Mouse (Mus musculus): ENCODE measurements around the gene Stard3. TPM values are rescaled to one million over a fixed set of nuclear protein-coding genes. Genes with fewer than 3 reads are reported as not detected.

The Stard3 gene
- total and polyA plus RNA-seq, 3 experiments, result 53.0 to 62.5 TPM; not detected in 1

DNA sequence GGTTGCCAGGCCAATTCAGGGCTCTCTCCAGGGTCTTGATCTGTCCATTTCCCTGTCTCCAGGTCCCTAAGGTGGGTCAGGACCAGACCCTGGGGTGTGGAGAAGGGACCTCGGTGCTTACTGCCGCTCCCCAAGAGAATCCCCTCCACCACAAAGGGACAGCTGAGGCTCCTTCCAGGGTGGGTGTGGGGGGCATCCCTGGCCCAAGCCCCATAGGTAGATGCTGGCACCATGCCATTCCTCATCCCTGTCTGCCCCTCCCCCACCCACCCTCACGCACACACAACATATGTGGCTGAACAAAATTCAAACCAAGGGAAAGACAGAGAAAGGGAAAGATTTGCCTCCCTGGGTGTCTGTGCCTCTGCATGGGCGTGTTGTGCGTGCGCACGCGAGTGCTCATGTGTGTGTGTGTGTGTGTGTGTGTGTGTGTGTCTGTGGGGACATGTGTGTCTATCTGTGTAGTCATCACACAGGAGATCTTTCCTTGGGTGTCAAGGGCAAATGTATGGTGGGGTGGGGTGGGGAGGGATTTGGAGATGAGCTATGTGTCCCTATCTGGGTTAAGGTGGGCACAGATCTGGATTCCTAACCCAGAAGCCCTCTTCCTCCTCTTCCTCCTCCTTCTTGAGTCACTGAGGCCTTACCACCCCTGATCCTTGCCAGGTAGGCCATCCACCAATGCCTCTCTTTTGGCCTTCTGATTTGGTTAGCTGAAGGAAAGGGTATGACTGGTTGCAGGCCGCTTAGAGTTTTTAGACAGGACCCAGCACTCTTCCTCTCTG lies 28.0 kb upstream of the Stard3 start:
- Histone ChIP-seq H3K36me3 (ENCODE audit: control insufficient read depth in 1 of 2, insufficient read depth in 2 of 2, low read length in 2 of 2) (no peaks in the 10 kb centered on the region), H3K27me3 (ENCODE audit: control insufficient read depth in 1 of 2, insufficient read depth in 2 of 2, low read length in 2 of 2) (0 out of 4 replicates have a peak, but pooled peaks cover 0 to 1% of the 10 kb centered on the region in 2 experiments), H3K79me2 (ENCODE audit: control insufficient read depth, insufficient read depth, low read length, poor library complexity) (no peaks in the 10 kb centered on the region), H3K4me1 (ENCODE audit: control insufficient read depth in 1 of 2, insufficient read depth in 2 of 2, low read length in 2 of 2) (peaks cover 0 to 4% of the 10 kb centered on the region in 2 experiments; a peak in 1 of 4 replicates), H3K27ac (ENCODE audit: control insufficient read depth, low read depth, low read length) (no peak overlapping the region), H3K9ac (ENCODE audit: control insufficient read depth, low read depth, low read length, poor library complexity, severe bottlenecking) (no peak overlapping the region), H3K9me3 (replicated peaks; ENCODE audit: insufficient read depth, low read length) (no peaks in the 10 kb centered on the region), H3K4me3 (ENCODE audit: control insufficient read depth in 1 of 2, insufficient read depth in 1 of 2, low read depth in 2 of 2, low read length in 2 of 2) (no peak overlapping the region)
- DNase-seq (ENCODE audit: low read depth, low spot score), result no peak
- TF ChIP-seq MXI1 (IDR thresholded peaks at IDR 0.05; ENCODE audit: low read depth, low read length), result no peak
- no peak for TF ChIP-seq POLR2AphosphoS5 (IDR thresholded peaks at IDR 0.05; ENCODE audit: borderline replicate concordance, low read depth, low read length)
- TF ChIP-seq E2F4 (IDR thresholded peaks at IDR 0.05; ENCODE audit: borderline replicate concordance, low read depth, low read length), result no peak
- TF ChIP-seq MAZ (IDR thresholded peaks at IDR 0.05; ENCODE audit: low read depth, low read length), result no peak
- no peak for TF ChIP-seq UBTF (IDR thresholded peaks at IDR 0.05; ENCODE audit: borderline replicate concordance, insufficient read depth, low read depth, low read length)
- no peak for TF ChIP-seq KAT2A (conservative IDR thresholded peaks at IDR 0.05; ENCODE audit: low read depth, low read length)
- no peak for TF ChIP-seq RCOR1 (IDR thresholded peaks at IDR 0.05; ENCODE audit: low read depth, low read length)
- no peak for TF ChIP-seq ELF1 (IDR thresholded peaks at IDR 0.05; ENCODE audit: low read depth, low read length)
- no peak for TF ChIP-seq MEF2A (IDR thresholded peaks at IDR 0.05; ENCODE audit: extremely low read depth, insufficient replicate concordance, low read depth, low read length, poor library complexity, severe bottlenecking)
- no peak for TF ChIP-seq MYB (IDR thresholded peaks at IDR 0.05; ENCODE audit: low read depth, low read length)
- TF ChIP-seq MAX (IDR thresholded peaks at IDR 0.05; ENCODE audit: low read length), result no peak

GRCm38 (mm10) chr11:98330745-98331204 lies 27.4 kb upstream of the Stard3 start:
- no peaks in the 10 kb centered on the region for H3K9me3 ChIP-seq (replicated peaks; ENCODE audit: insufficient read depth, low read length)
- H3K27me3 ChIP-seq (ENCODE audit: control insufficient read depth in 1 of 2, insufficient read depth in 2 of 2, low read length in 2 of 2), result no peaks in the 10 kb centered on the region
- no peaks in the 10 kb centered on the region for H3K79me2 ChIP-seq (ENCODE audit: control insufficient read depth, insufficient read depth, low read length, poor library complexity)
- no peak overlapping the region for H3K27ac ChIP-seq (ENCODE audit: control insufficient read depth, low read depth, low read length)
- DNase-seq (ENCODE audit: low read depth, low spot score), result no peak
- no peak for TF ChIP-seq MXI1 (IDR thresholded peaks at IDR 0.05; ENCODE audit: low read depth, low read length)
- TF ChIP-seq ZMIZ1 (IDR thresholded peaks at IDR 0.05; ENCODE audit: low read depth, low read length), result no peak
- no peak for TF ChIP-seq CTCF (IDR thresholded peaks at IDR 0.05 in 2 of 3, conservative IDR thresholded peaks at IDR 0.05 in 1 of 3; ENCODE audit: control insufficient read depth in 1 of 3, insufficient read depth in 1 of 3, low read depth in 2 of 3, low read length in 3 of 3, poor library complexity in 1 of 3, severe bottlenecking in 1 of 3)
- TF ChIP-seq POLR2AphosphoS5 (IDR thresholded peaks at IDR 0.05; ENCODE audit: borderline replicate concordance, low read depth, low read length), result no peak
- TF ChIP-seq UBTF (IDR thresholded peaks at IDR 0.05; ENCODE audit: borderline replicate concordance, insufficient read depth, low read depth, low read length), result no peak
- TF ChIP-seq MYC (IDR thresholded peaks at IDR 0.05; ENCODE audit: low read depth, low read length), result no peak
- TF ChIP-seq MAZ (IDR thresholded peaks at IDR 0.05; ENCODE audit: low read depth, low read length), result no peak
- no peak for TF ChIP-seq MEF2A (IDR thresholded peaks at IDR 0.05; ENCODE audit: extremely low read depth, insufficient replicate concordance, low read depth, low read length, poor library complexity, severe bottlenecking)
- TF ChIP-seq EP300 (IDR thresholded peaks at IDR 0.05; ENCODE audit: low read depth in 1 of 2, low read length in 2 of 2), result no peak
- no peak for TF ChIP-seq RCOR1 (IDR thresholded peaks at IDR 0.05; ENCODE audit: low read depth, low read length)
- no peak for TF ChIP-seq ZC3H11A (IDR thresholded peaks at IDR 0.05; ENCODE audit: low read depth, low read length)
- no peak for TF ChIP-seq POLR2A (IDR thresholded peaks at IDR 0.05; ENCODE audit: control insufficient read depth in 1 of 2, insufficient read depth in 1 of 2, low read depth in 1 of 2, low read length in 2 of 2, poor library complexity in 1 of 2)
- TF ChIP-seq USF2 (IDR thresholded peaks at IDR 0.05; ENCODE audit: borderline replicate concordance in 1 of 2, insufficient read depth in 1 of 2, low read depth in 1 of 2, low read length in 2 of 2), result no peak
- no peak for TF ChIP-seq HCFC1 (IDR thresholded peaks at IDR 0.05; ENCODE audit: low read depth, low read length)
- TF ChIP-seq CHD2 (IDR thresholded peaks at IDR 0.05; ENCODE audit: low read length), result no peak
- no peak overlapping the region for H3K4me3 ChIP-seq (ENCODE audit: control insufficient read depth in 1 of 2, insufficient read depth in 1 of 2, low read depth in 2 of 2, low read length in 2 of 2)
- peaks cover 0 to 4% of the 10 kb centered on the region in 2 experiments; a peak in 1 of 4 replicates for H3K4me1 ChIP-seq (ENCODE audit: control insufficient read depth in 1 of 2, insufficient read depth in 2 of 2, low read length in 2 of 2)
- no peaks in the 10 kb centered on the region for H3K36me3 ChIP-seq (ENCODE audit: control insufficient read depth in 1 of 2, insufficient read depth in 2 of 2, low read length in 2 of 2)
- H3K9ac ChIP-seq (ENCODE audit: control insufficient read depth, low read depth, low read length, poor library complexity, severe bottlenecking), result no peak overlapping the region
